Mouse (Mus musculus): ENCODE measurements at regions not wholly inside any gene's neighbourhood (a gene's known extent, or its start where the extent isn't known, plus 50 kb on each side); places are given as distances from the start of the nearest gene placed in this dataset.
A peak's percentile ranks its signal among the peaks of the same experiment; 100 is the strongest.

DNA sequence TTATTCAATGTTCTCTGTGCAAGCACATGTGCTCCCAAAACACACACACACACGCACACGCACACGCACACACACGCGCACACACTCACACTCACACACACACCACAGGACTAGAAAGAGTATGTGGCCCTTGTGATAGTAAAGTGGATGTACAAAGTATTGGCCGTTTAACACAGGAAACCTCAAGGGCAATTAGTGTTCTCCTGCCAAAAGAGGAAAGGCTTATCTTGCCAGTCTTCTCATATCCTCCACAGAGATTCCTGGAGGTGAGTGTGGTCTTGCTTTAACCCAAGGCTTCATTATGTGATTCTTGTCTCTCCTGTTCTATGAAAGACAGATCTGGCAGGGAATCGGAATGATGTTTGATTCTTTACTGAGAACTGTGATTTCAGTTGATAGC is 2810.5 kb upstream of the Gm7489 start:
- no peak for ATAC-seq (replicated peaks; ENCODE audit: insufficient number of reproducible peaks, low FRiP score, low TSS enrichment, poor library complexity, severe bottlenecking)

DNA sequence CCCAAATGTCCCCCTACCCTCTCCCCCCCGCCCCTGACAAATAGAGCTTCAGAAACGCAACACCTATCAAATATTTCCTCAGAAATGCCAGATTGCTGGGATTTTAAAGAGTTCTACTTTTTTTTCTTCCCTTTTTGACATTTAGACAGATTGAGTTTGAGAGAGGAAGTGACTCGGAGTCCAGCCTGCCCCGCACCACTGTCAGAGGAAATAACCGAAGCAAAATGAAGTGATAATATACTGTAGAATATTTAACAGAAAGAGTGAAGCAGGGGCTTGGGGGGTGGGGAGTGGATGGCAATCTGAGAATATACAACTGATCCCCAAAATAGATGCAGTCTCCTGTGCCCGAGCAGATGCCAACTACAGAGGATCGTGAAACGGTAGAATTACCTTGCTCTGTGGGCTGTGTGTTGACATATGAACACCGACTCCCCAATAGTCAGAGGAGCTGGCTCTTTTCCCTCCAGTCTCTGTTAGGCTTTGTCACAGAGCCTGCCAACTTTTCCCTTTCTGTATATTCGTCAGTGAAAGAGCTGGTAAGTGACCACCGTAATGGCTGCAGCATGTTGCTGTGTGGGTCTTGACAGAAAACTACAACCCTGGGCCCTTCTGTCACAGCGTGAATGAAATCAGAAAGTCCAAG is 2800.9 kb upstream of the Gm7489 start:
- ATAC-seq (replicated peaks; ENCODE audit: insufficient number of reproducible peaks, low FRiP score, low TSS enrichment, poor library complexity, severe bottlenecking), result peak; percentile 43; the same call in 1 of the 2 replicates

DNA sequence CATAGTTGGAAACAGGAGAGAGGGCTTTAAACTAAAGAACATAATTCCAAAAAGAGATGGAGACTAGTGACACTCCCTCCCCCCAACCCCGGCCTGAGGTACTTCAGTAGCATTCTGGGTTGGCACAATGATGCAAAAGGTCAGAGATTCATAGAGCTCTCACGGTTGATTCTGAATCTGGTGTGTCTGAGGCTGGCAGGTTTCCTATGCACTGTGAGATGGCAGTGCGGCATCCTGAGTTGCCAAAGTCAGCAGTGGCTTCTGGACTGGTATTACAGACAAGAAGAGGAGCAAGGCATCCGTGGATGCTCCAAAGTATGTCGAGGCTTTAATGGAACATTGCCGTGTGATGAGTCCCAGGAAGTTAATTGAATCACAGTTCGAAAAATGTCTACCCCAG is 2791.8 kb upstream of the Gm7489 start:
- ATAC-seq (replicated peaks; ENCODE audit: insufficient number of reproducible peaks, low FRiP score, low TSS enrichment, poor library complexity, severe bottlenecking), result no peak

DNA sequence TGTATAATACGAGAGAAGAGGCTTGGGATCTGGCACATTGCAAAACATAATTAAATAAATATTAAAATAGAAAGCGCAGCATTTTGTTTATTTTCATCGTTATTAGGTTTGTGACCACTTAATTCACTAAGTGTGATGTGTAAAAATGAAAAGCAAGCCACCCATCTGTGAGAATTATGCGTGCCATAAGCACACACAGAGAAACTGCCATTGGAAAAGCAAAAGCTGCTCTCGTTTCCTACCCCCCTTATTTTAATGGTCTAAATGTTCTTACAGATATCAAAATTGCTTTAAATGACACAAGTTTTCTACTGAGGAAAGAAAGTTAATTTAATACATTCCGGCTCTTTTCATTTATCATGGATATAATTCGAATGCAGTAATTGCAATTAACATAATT is 2780.8 kb upstream of the Gm7489 start:
- no peak for ATAC-seq (replicated peaks; ENCODE audit: insufficient number of reproducible peaks, low FRiP score, low TSS enrichment, poor library complexity, severe bottlenecking)

DNA sequence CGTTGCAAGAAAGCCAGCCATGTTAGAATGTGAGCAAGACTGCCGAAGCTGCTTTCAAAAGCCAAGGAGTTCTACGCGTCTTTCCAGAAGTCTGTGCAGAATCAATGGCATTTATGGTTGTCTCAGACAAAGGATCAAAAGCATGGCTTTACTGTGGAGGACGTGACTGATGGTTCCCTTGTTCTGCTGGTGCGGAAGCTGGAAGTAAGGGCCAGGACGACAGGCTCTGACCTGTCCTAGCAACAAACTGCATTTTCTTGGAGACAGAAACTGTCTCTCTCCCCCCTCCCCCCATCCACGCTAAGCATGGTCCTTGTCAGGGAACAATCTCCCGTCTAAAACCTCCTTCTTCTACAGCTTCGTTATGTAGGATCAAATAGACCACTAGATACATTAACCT is 2780.3 kb upstream of the Gm7489 start:
- no peak for ATAC-seq (replicated peaks; ENCODE audit: insufficient number of reproducible peaks, low FRiP score, low TSS enrichment, poor library complexity, severe bottlenecking)

DNA sequence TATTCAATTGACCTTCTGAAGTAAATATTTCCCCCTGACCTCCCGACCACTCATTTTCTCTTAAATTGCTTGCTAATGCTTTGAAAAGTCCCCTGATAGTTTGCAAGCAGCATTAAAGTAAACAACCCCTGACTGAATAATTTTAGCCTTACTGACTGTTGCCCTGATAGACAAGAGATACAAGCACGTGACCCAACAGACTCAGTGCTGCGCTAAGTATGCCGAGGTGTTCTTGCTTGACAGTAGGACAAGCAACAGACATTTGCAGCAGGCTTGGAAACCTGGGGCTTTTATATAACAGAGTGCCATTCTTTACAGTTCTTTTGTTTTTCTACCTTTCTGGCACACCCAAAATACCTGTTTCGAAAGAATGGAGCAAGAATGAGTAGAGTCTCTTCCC is 2779.9 kb upstream of the Gm7489 start:
- no peak for ATAC-seq (replicated peaks; ENCODE audit: insufficient number of reproducible peaks, low FRiP score, low TSS enrichment, poor library complexity, severe bottlenecking)

DNA sequence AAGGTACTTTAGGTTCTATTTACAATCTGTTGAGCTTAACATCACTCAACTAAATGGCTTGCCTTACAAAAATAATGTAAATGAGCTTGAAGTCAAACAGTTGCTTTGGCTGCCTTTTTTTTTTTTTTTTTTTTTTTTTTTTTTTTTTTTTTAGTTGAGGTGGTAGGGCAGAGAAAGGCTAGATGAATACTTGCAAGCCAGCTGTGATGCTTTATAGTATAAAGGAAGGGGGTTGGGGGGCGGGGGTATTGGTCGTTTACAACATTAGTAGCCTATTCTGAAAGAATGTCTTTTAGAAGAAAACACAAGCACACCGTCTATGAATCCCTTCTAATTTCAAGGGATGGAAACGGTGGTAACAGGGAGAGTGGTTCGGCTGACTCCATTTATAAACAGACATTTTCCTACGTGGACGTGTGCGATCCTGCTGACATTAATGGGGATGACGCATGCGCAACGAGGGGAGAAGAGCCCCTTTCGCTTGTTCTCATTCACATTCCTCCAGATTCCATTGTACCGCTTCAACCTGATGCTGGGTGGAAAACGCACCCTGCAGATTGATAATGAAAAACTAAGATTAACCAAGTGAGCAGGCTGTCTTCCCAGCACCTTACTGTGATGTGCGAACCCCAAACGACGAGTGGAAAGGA is 2779.2 kb upstream of the Gm7489 start:
- ATAC-seq (replicated peaks; ENCODE audit: insufficient number of reproducible peaks, low FRiP score, low TSS enrichment, poor library complexity, severe bottlenecking), result no peak

DNA sequence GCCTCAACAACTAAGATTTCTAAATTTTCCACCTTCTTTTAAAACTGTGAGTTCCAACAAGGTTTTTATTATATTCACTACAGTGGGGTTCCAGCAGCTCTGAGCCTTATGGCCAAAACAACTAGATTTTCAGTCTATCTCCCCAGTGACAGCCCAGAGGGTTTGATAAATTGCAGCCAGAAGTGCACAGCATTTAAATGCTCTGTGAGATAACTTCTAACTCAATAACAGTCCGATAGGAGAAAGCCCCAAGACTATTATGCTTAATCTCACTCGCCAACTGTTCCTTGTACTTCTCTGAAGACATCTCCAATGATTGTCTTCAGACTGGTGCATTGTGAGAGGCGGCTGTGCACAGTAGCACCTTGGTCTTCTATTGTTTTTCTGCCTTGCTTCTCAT is 2774.5 kb upstream of the Gm7489 start:
- no peak for ATAC-seq (replicated peaks; ENCODE audit: insufficient number of reproducible peaks, low FRiP score, low TSS enrichment, poor library complexity, severe bottlenecking)

DNA sequence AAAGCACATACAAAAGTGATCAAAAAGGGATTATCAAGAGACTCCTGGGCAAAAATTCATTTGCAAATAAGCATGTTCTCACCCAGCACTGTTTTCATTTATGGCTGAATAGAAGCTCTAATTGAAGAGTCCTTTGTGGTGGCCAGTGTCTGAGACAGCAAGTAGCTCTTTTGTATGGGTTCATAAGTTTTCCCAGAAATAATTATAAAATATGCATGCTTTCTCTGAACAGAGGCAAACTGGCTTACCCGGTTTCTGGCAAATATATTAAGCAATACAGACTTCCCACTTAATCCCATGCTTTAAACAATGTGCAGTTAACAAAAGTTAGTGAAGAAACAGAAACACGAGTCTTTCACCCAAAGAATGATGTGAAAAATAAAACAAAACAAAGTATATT is 2758.8 kb upstream of the Gm7489 start:
- no peak for ATAC-seq (replicated peaks; ENCODE audit: insufficient number of reproducible peaks, low FRiP score, low TSS enrichment, poor library complexity, severe bottlenecking)

DNA sequence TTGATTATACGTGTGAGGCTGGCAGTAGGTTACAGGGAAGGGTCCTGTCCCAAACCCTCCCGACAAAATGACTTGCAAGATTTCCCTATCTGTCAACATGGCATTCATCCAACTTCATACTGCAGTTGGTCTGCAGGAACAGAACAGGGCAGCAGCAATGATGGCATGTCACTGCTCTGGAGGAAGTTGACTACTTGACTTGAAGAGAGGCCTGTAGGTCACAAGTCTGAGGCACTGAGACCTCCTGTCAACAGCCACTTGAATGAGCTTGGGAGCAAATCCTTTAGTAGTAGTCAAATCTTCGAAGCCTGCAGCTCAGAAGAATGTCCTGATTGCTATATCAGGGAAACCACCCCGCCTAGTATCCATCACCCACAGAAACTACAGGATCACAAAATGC is 2753.7 kb upstream of the Gm7489 start:
- ATAC-seq (replicated peaks; ENCODE audit: insufficient number of reproducible peaks, low FRiP score, low TSS enrichment, poor library complexity, severe bottlenecking), result no peak

DNA sequence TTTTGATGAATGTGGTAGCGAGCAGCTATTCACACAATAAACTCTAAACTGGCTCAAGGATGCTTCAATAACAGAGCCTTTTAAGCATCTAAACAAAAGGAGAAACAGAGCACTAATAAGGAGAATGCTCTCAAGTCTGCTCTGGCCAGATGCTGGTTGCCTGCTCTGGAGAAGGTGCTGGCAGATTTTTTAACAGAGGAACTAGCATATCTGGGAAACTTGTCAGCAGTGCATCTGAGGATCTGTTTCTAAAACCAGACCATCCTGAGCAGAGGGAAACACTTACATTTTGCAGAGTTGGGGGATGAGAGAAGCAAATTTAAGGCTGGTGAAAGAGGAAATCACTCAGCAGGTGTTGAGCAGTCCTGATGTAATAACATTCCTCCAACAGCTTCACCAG is 2748.6 kb upstream of the Gm7489 start:
- ATAC-seq (replicated peaks; ENCODE audit: insufficient number of reproducible peaks, low FRiP score, low TSS enrichment, poor library complexity, severe bottlenecking), result no peak

DNA sequence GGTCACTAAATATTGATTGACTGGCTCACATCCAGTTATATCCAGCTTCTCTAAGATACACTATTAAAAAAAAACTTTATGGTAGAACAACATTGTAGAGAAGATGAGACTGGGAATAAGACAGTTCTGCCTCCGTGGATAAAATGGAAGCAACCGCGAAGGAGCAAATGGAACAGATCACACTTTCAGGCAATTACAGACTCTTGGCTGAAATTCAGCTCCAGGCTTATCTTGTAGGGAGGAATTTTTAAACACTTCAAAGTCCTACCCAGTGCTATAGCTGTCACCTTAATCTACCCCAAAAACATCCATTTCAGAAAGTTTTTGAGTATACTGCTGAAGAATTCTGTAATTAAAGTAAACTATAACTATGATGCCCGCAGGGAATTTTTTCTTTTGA is 2745.2 kb upstream of the Gm7489 start:
- ATAC-seq (replicated peaks; ENCODE audit: insufficient number of reproducible peaks, low FRiP score, low TSS enrichment, poor library complexity, severe bottlenecking), result no peak

DNA sequence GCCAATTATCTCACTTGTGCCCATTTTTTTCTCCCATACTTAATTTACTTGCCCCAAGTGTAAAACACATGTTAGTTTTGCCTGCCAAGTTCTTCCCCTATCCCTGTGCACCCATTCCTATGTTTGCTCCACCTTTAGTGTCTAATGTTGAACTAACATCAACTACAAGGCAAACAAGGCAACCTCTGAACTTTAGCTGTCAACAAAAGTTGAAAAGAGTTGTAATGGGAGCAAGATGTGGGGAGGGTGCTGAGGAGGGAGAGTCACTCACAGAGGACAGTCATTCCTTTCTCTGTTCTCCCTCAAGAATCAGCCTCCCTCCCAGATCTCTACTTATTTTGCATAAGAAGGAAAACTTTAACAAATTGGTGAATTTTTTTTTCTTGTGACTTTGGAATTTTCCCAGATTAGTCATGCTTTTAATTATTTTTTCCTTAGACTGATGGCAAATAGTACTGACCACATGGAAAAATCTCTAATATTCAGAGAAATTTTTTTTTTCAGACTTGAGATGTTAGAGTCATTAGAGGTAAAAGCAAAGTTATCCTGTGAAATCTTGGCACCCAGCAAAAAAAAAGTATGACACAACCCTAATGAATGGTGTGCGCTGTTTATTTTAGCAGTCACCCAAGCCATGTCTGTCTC is 2710.6 kb upstream of the Gm7489 start:
- ATAC-seq (replicated peaks; ENCODE audit: insufficient number of reproducible peaks, low FRiP score, low TSS enrichment, poor library complexity, severe bottlenecking), result no peak

DNA sequence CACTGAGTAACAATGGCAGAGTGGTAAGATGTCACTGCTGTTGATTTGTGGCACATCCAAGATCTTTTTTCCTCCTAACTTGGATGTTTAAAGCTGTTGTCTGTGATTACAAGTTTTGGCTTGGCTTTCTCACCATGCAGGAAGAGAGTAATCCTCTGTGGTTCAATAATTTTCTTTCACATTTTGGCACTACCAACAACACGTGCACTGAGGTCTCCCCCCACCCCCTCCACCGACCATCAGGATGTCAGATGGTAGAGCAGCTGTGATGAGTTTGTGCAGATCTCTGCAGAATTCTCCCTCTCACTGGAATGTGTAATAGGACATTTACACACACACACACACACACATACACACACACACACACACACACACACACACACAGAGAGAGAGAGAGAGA is 2708.2 kb upstream of the Gm7489 start:
- no peak for ATAC-seq (replicated peaks; ENCODE audit: insufficient number of reproducible peaks, low FRiP score, low TSS enrichment, poor library complexity, severe bottlenecking)

DNA sequence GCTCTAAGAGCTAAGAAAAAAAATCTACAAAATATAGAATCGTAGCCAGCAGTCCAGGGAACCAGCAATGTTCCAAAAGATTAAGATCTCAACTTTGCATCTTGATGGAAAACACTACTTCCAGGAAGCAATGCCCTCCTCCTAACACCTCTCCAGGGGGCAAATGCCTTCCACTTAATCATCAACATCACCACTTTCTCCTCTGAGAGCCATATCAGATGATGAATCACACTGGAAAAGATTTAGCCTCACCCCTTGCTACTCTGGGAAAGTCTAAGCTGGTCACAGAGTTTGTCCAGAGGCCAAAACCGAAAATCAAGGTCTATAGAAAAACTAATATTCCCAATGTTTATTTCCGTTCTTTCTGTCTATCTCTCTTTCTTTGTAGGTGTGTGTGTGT is 2695.6 kb upstream of the Gm7489 start:
- no peak for ATAC-seq (replicated peaks; ENCODE audit: insufficient number of reproducible peaks, low FRiP score, low TSS enrichment, poor library complexity, severe bottlenecking)

DNA sequence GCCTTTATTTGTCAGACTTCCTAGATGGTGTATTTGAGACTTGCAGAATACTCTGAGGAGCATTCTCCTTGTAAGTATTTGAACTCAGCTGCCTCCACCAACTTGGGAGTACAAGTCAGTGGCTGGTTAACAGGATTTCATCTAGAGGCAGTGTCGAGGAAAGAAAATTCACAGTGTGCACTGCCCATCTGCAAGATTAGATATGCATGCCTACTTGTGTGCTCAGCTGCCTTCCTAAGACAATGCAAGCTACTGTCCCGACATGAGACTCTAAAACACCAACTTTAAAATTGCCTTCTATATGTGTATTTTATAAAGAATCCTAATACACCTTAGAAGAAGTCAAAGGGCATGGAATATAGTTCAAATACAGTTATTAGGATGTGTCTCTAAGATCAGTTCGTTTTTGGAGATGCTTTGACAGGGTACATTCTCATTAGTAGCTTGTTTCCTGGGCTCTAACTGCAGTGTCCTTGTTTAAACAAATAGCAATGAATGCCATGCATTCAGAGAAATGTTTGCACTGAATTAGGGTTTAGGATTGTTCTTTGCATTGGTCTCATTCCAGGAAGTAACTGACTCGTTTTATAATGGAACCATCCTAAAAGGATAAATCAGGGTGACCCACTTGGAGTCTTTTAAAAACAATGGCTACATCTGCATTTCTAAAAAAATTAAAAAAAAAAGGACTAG is 2687.1 kb upstream of the Gm7489 start:
- no peak for ATAC-seq (replicated peaks; ENCODE audit: insufficient number of reproducible peaks, low FRiP score, low TSS enrichment, poor library complexity, severe bottlenecking)

DNA sequence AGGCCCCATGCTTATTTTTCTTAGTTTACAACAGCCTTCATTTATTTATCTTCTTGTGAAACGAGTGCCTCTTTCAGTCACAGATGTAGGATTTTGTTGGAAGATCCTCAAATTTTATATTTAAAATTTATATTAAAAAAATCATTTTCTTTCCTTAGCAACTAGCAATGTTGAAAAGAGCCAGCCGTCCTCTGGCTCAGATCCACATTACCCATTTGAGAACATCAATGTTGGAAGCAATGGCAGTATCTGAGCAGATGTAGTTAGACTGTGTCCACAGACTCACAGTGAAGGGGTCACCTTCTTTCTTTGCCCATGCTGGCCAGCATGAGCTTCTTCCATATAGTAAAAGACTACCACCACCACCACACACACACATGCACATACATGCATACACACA is 2681.4 kb upstream of the Gm7489 start:
- ATAC-seq (replicated peaks; ENCODE audit: insufficient number of reproducible peaks, low FRiP score, low TSS enrichment, poor library complexity, severe bottlenecking), result no peak

DNA sequence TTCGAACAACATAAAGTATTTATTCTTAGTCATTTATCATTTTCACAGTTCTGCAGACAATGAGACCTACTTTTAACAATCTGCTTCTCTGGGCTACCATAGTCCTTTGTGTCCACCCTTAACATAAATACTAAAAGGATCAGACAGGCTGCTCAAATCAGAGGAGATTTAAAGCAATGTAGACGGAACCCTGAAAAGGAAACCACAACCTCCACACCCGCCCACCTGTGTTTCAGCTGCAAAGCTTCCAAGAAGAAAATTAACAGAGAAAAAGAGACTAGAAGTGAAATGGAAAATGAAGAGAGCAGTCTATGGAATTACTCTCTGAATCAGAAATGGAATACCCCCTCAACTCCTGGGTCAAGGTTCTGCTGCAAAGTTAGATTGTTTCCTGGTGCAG is 2678.7 kb upstream of the Gm7489 start:
- no peak for ATAC-seq (replicated peaks; ENCODE audit: insufficient number of reproducible peaks, low FRiP score, low TSS enrichment, poor library complexity, severe bottlenecking)

DNA sequence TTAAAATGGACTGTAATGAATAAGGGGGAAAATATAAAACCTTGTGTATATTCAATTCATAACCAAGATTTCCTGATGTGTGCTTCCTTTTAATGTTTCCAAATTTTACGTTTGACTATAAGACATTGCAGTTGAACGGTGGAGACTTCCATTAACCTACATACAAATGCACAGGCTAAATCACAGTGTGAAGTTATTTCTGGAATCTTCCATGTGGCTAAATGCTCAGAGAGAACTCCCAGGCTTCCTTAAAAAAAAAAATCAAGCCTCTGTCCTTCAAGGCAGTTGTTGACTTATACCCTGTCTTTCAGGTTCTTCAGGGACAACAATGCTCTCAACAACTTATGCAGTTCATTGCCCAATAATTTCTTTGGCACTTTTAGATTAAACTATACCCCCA is 2677.9 kb upstream of the Gm7489 start:
- no peak for ATAC-seq (replicated peaks; ENCODE audit: insufficient number of reproducible peaks, low FRiP score, low TSS enrichment, poor library complexity, severe bottlenecking)

DNA sequence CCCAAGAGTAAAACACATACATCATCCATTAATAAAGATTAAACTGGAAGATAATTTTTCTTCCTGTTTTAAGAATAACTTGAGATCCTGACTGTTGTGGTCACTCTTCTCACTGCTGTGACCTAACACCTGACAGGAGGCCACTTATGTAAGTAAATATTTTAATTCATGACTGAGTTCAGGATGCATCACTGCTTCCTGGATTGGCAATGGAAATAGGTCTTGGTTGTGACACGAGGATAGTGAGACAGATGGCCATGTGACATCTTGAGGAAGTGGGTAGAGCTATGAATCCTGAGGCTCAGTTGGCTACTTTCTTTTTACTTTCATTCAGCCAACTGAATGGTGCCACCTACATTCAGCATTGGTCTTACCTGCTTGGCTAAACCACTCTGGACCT is 2649.8 kb upstream of the Gm7489 start:
- no peak for ATAC-seq (replicated peaks; ENCODE audit: insufficient number of reproducible peaks, low FRiP score, low TSS enrichment, poor library complexity, severe bottlenecking)

Data from monocyte, adult 5-6 weeks (primary cell).